Mouse (Mus musculus): ENCODE measurements around the gene Pdcd2l. TPM values are rescaled to one million over a fixed set of nuclear protein-coding genes. Genes with fewer than 3 reads are reported as not detected.
A peak's percentile ranks its signal among the peaks of the same experiment; 100 is the strongest.
"Not testable (repeated sequence)": the region's sequence is repeated elsewhere in the genome, so short reads cannot be mapped to it uniquely, and the experiment has no call there.

Pdcd2l gene
- polyA plus RNA-seq, 1 experiment from 2014 or later = 57.6 TPM

- Histone ChIP-seq H3K4me2 (no peak overlapping the region), H3K27ac (no peak overlapping the region), H3K9ac (no peak overlapping the region), H3K4me3 (no peak overlapping the region), H3K9me3 (no peaks in the 10 kb centered on the region), H3K27me3 (no peaks in the 10 kb centered on the region), H3K4me1 (no peaks in the 10 kb centered on the region), H3K36me3 (peaks cover 92% of the 10 kb centered on the region)
- WGBS = 88% methylated on average over 6 of the region's 6 CpGs
- no peak for ATAC-seq (ENCODE audit: borderline replicate concordance, extremely low read depth, low FRiP score, low TSS enrichment)
These were observed 9.9 kb upstream of the Pdcd2l start for GRCm38 (mm10) chr7:34206331-34206730.

GRCm38 (mm10) chr7:34202147-34202546 is 5.7 kb upstream of the Pdcd2l start:
- WGBS = 88% methylated on average over 10 of the region's 10 CpGs
- ATAC-seq (ENCODE audit: borderline replicate concordance, extremely low read depth, low FRiP score, low TSS enrichment) = peak; percentile 39; the same call in 1 of the 2 replicates
- H3K36me3 ChIP-seq = peaks cover 60% of the 10 kb centered on the region
- H3K27ac ChIP-seq, H3K27me3 ChIP-seq, H3K4me1 ChIP-seq, H3K4me2 ChIP-seq, H3K9ac ChIP-seq, H3K9me3 ChIP-seq, H3K4me3 ChIP-seq: not testable (repeated sequence)

GRCm38 (mm10) chr7:34200829-34201228 is 4.4 kb upstream of the Pdcd2l start:
- peaks cover 47% of the 10 kb centered on the region for H3K36me3 ChIP-seq
- H3K4me1 ChIP-seq = peaks cover 1% of the 10 kb centered on the region
- H3K9ac ChIP-seq = no peak overlapping the region
- H3K27me3 ChIP-seq = no peaks in the 10 kb centered on the region
- H3K9me3 ChIP-seq = no peaks in the 10 kb centered on the region
- WGBS = 90% methylated on average over 2 of the region's 2 CpGs
- no peak overlapping the region for H3K4me3 ChIP-seq
- H3K4me2 ChIP-seq = no peak overlapping the region
- no peak overlapping the region for H3K27ac ChIP-seq
- ATAC-seq (ENCODE audit: borderline replicate concordance, extremely low read depth, low FRiP score, low TSS enrichment) = no peak

- Histone ChIP-seq H3K4me2 (no peak overlapping the region), H3K9me3 (no peaks in the 10 kb centered on the region), H3K36me3 (peaks cover 27% of the 10 kb centered on the region), H3K9ac (no peak overlapping the region), H3K27ac (no peak overlapping the region), H3K4me3 (no peak overlapping the region), H3K27me3 (no peaks in the 10 kb centered on the region), H3K4me1 (peaks cover 8% of the 10 kb centered on the region)
- ATAC-seq (ENCODE audit: borderline replicate concordance, extremely low read depth, low FRiP score, low TSS enrichment) = 0 out of 2 replicates have a peak, but pooled peaks have one; percentile 15
- WGBS = 48% methylated on average over 3 of the region's 3 CpGs
These were observed 1.9 kb upstream of the Pdcd2l start for GRCm38 (mm10) chr7:34198346-34198745.

- peaks cover 16% of the 10 kb centered on the region for H3K36me3 ChIP-seq
- no peaks in the 10 kb centered on the region for H3K27me3 ChIP-seq
- no peak for ATAC-seq (ENCODE audit: borderline replicate concordance, extremely low read depth, low FRiP score, low TSS enrichment)
- H3K4me1 ChIP-seq = peaks cover 8% of the 10 kb centered on the region
- WGBS = 37% methylated on average over 3 of the region's 3 CpGs
- peak overlapping the region; percentile 86 for H3K4me3 ChIP-seq
- peak overlapping the region; percentile 96 for H3K9ac ChIP-seq
- H3K9me3 ChIP-seq = no peaks in the 10 kb centered on the region
- no peak overlapping the region for H3K27ac ChIP-seq
- peak overlapping the region; percentile 73 for H3K4me2 ChIP-seq
These were observed 829 bp downstream of the Pdcd2l start for GRCm38 (mm10) chr7:34195632-34196031.

GRCm38 (mm10) chr7:34192825-34193224 is 3.6 kb downstream of the Pdcd2l start:
- ATAC-seq (ENCODE audit: borderline replicate concordance, extremely low read depth, low FRiP score, low TSS enrichment) = no peak
- 91% methylated on average over 6 of the region's 6 CpGs for WGBS

GRCm38 (mm10) chr7:34189376-34189989 is 7.0 kb downstream of the Pdcd2l start:
- Histone ChIP-seq H3K9me3 (no peaks in the 10 kb centered on the region), H3K4me1 (no peaks in the 10 kb centered on the region), H3K27ac (no peak overlapping the region), H3K4me2 (no peak overlapping the region), H3K27me3 (no peaks in the 10 kb centered on the region), H3K9ac (no peak overlapping the region), H3K4me3 (no peak overlapping the region), H3K36me3 (peaks cover 65% of the 10 kb centered on the region)
- ATAC-seq (ENCODE audit: borderline replicate concordance, extremely low read depth, low FRiP score, low TSS enrichment) = no peak
- WGBS = 92% methylated on average over 12 of the region's 12 CpGs

More at GRCm38 (mm10) chr7:34192825-34193224, 3.6 kb downstream of the Pdcd2l start:
- no peaks in the 10 kb centered on the region for H3K27me3 ChIP-seq
- peaks cover 8% of the 10 kb centered on the region for H3K4me1 ChIP-seq
- H3K4me3 ChIP-seq = no peak overlapping the region
- no peaks in the 10 kb centered on the region for H3K9me3 ChIP-seq
- no peak overlapping the region for H3K4me2 ChIP-seq
- peaks cover 37% of the 10 kb centered on the region for H3K36me3 ChIP-seq
- H3K9ac ChIP-seq = no peak overlapping the region
- H3K27ac ChIP-seq = no peak overlapping the region

GRCm38 (mm10) chr7:34183794-34184193 is 12.7 kb downstream of the Pdcd2l start:
- Histone ChIP-seq H3K4me1 (no peaks in the 10 kb centered on the region), H3K27me3 (no peaks in the 10 kb centered on the region), H3K9ac (no peak overlapping the region), H3K9me3 (no peaks in the 10 kb centered on the region), H3K36me3 (peaks cover 43% of the 10 kb centered on the region), H3K4me3 (no peak overlapping the region), H3K27ac (no peak overlapping the region), H3K4me2 (no peak overlapping the region)
- WGBS = 78% methylated on average over 3 of the region's 3 CpGs
- no peak for ATAC-seq (ENCODE audit: borderline replicate concordance, extremely low read depth, low FRiP score, low TSS enrichment)

GRCm38 (mm10) chr7:34183356-34183755 is 13.1 kb downstream of the Pdcd2l start:
- Histone ChIP-seq H3K9ac (no peak overlapping the region), H3K9me3 (no peaks in the 10 kb centered on the region), H3K27me3 (no peaks in the 10 kb centered on the region), H3K4me2 (no peak overlapping the region), H3K27ac (no peak overlapping the region), H3K4me1 (no peaks in the 10 kb centered on the region), H3K4me3 (no peak overlapping the region), H3K36me3 (peaks cover 38% of the 10 kb centered on the region)
- 80% methylated on average over 13 of the region's 13 CpGs for WGBS
- ATAC-seq (ENCODE audit: borderline replicate concordance, extremely low read depth, low FRiP score, low TSS enrichment) = 0 out of 2 replicates have a peak, but pooled peaks have one; percentile 49

- WGBS = 87% methylated on average over 6 of the region's 6 CpGs
- not testable (repeated sequence) for H3K4me2 ChIP-seq; H3K4me1 ChIP-seq; H3K27me3 ChIP-seq; H3K27ac ChIP-seq; H3K9me3 ChIP-seq; H3K9ac ChIP-seq; ATAC-seq (ENCODE audit: borderline replicate concordance, extremely low read depth, low FRiP score, low TSS enrichment); H3K4me3 ChIP-seq; H3K36me3 ChIP-seq
These were observed 20.2 kb downstream of the Pdcd2l start for GRCm38 (mm10) chr7:34176241-34176640.

GRCm38 (mm10) chr7:34172251-34172650 is 24.2 kb downstream of the Pdcd2l start:
- Histone ChIP-seq H3K9ac (no peak overlapping the region), H3K27me3 (no peaks in the 10 kb centered on the region), H3K27ac (no peak overlapping the region), H3K9me3 (no peaks in the 10 kb centered on the region), H3K4me2 (no peak overlapping the region), H3K4me3 (no peak overlapping the region), H3K36me3 (no peaks in the 10 kb centered on the region), H3K4me1 (peaks cover 4% of the 10 kb centered on the region)
- no peak for ATAC-seq (ENCODE audit: borderline replicate concordance, extremely low read depth, low FRiP score, low TSS enrichment)
- WGBS = 73% methylated on average over 1 of the region's 1 CpGs

GRCm38 (mm10) chr7:34169454-34169853 is 27.0 kb downstream of the Pdcd2l start, which contains the start of gene Uba2:
Uba2 (minus strand) TSS chr7:34169599.
- no peak for ATAC-seq (ENCODE audit: borderline replicate concordance, extremely low read depth, low FRiP score, low TSS enrichment)
- peak within 1 kb of the TSS; percentile 65 for H3K4me3 ChIP-seq

More at GRCm38 (mm10) chr7:34169454-34169853, 27.0 kb downstream of the Pdcd2l start, which contains the start of gene Uba2:
- Histone ChIP-seq H3K4me2 (peak within 1 kb of the TSS; percentile 74), H3K27ac (peak within 1 kb of the TSS; percentile 85; the same call in 1 of the 2 replicates), H3K36me3 (peaks cover 9% of the 10 kb centered on the region), H3K9ac (peak within 1 kb of the TSS; percentile 86), H3K9me3 (no peaks in the 10 kb centered on the region), H3K4me1 (peaks cover 11% of the 10 kb centered on the region), H3K27me3 (no peaks in the 10 kb centered on the region)
- 80% methylated on average over 3 of the region's 3 CpGs for WGBS
